In the genomic region with DNA sequence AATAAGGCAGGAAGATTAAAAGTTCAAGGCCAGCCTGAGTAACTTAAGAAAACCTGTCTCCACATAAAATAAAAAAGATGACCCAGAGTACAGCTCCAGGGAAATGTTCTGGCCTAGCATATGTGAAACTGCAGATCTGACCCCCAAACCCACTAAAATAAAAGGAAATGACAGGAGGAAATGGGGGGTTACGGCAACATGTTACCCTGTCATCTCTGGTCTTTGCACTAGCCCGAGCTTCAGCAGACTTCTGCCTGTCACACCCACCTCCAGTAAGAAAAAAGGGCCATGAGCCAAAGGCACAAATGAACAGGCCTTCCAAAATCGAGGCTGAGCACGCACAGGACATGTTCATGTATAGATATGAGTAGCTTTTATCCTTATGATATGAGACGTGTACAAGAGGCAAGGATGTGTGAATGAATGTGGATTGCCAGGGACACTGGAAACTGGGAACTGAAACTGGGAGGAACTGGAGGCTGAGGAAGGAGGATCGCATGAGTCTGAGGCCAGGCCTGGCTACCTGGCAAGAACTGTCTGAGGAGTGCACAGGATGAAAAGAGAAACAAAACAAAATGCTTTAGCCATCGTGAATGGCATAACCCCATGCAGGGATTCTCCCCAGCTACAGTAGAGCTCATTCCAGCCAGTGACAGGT, we compare ENCODE assay signal across 17 mouse cellular contexts.
"Had no signal": no experiment of that assay in that cellular context is flagged by ENCODE, and none has a peak within 500 bp of the region (broad histone marks: within the 10 kb centered on the region; RNA-seq: fewer than 3 reads in every experiment).

No protein-coding gene starts in this region.

- H3K4me3 ChIP-seq: liver, embryonic 15.5 days; lung, embryonic 15.5 days; midbrain, embryonic 10.5 days; midbrain, embryonic 12.5 days; neural tube, embryonic 12.5 days; stomach, embryonic 15.5 days had no signal

- H3K27ac ChIP-seq: liver, embryonic 15.5 days; lung, embryonic 15.5 days; midbrain, embryonic 10.5 days; midbrain, embryonic 12.5 days; neural tube, embryonic 12.5 days; stomach, embryonic 15.5 days; stomach, postnatal 0 days had no signal

- H3K9ac ChIP-seq: liver, embryonic 15.5 days; liver, postnatal 0 days; lung, embryonic 15.5 days; midbrain, embryonic 12.5 days; neural tube, embryonic 12.5 days; stomach, embryonic 15.5 days had no signal

- DNase-seq: liver, postnatal 0 days; lung, adult 2 months; lung, postnatal 14 days; lung, postnatal 4 days; midbrain, embryonic 14.5 days; right cerebral cortex, postnatal 14 days; thymus, postnatal 14 days; thymus, postnatal 36 days had no signal

- H3K4me2 ChIP-seq: liver, embryonic 15.5 days; lung, embryonic 15.5 days; midbrain, embryonic 12.5 days; neural tube, embryonic 12.5 days; stomach, embryonic 15.5 days had no signal

- H3K9me3 ChIP-seq: liver, embryonic 15.5 days; lung, embryonic 15.5 days; midbrain, embryonic 10.5 days; midbrain, embryonic 12.5 days; neural tube, embryonic 12.5 days; stomach, embryonic 15.5 days had no signal

- H3K4me1 ChIP-seq: lung, embryonic 15.5 days; midbrain, embryonic 10.5 days; midbrain, embryonic 12.5 days; neural tube, embryonic 12.5 days; stomach, embryonic 15.5 days had no signal

- ATAC-seq: liver, postnatal 0 days; lung, postnatal 0 days; midbrain, embryonic 16.5 days had no signal

- H3K27me3 ChIP-seq: liver, embryonic 15.5 days; lung, embryonic 15.5 days; midbrain, embryonic 12.5 days; neural tube, embryonic 12.5 days; stomach, embryonic 15.5 days had no signal
